Mouse (Mus musculus): ENCODE measurements around the gene Lnx1.

Gene Lnx1

DNA sequence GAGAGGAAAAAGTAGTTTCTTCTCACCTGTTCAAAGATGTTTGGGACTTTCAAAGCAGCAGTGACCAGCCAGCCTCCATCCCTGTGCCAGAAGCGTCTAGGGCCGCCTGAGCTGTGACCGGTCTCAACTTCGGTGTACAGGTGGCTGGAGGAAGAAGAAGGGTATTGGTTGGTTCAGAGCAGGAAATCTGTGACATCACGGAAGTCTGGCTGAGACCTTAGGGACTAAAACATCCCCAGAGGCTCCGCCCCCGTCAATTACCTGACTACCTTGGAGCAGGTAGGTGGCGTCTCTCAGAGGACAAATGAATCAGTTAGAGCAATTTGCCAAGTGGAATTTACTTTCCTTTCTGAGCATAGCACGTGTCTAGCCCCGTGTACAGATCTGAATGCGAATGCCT lies at the start of gene Lnx1:
Gene Lnx1, minus strand, starts transcription at position 147 of the 400 bp plus-strand sequence.
- 82% methylated on average over 11 of the region's 11 CpGs for WGBS

DNA sequence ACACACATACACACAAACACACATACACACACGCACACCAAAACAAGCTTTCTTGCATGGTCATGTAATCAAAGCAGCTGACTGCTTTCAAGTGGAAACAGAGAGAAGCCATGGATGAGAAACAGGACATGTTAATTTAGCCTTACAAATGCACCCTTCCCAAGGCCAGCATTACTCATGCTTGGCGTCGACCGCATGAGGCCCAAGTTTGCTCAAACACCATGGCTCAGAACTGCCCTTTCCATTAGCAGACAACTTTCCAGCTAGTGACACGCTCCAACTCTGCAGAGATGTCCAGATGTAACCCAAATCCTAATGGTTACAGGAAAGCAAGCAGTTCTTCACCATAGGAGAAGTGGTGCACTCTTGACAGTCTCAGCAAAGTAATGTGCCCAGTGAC lies 47.8 kb upstream of the Lnx1 start:
- 90% methylated on average over 5 of the region's 5 CpGs for WGBS

DNA sequence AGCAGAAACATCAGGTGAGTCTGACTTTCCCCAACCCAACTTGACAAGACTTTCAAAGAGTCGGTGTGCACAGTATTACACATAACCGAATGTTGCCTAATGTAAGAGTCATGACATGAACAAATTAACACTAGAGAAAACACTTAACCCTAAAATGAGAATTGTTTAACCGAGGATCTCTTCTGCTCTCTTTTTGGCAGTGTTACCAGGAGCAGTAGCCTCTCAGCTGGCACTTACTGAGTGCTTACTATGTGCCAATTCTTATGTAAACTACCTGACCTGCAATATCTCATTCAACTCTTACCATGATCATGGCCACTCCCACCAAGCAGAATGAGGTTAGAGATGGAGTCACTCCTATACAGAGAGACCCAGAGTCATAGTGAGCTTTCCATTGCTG lies 44.8 kb upstream of the Lnx1 start:
- 89% methylated on average over 3 of the region's 3 CpGs for WGBS

DNA sequence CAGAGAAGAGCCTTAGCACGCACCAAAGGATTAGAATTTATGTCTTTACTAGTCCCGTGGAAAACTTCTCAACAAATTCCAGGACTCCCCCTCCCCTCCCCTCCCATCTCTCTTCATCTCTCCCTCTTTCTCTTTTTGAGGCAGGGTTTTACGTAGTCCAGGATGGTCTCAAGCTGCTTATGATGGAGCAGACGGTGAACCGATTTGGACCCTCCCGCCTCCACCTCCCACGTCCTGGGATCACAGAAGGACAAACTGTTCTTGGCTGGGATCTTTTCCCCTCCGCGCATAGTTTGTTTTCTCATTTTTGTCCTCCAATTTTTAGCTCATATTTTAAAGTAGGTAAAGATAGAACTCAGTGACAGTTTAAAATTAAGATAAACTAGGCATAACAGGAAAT lies 38.2 kb upstream of the Lnx1 start:
- WGBS: 67% methylated on average over 9 of the region's 9 CpGs

DNA sequence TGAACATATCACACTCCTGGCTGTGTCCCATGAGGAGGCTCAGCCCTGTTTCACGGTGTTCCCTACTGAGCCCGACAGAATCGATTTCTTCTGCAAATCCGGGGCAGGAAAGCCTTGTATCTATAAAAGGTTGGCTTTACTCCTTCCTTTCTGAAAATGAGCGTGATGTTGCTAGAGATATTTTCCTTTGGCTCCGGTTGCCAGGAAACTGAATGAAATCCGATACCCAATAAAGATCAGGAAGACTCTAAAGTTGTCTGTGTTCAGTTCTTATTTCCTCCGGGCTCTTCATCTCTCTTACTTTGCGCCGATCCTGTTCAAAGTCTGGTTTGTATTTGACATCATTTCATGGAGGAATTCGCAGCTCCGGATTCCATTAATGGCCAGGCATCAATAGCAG lies 36.7 kb upstream of the Lnx1 start:
- WGBS: 43% methylated on average over 12 of the region's 12 CpGs

DNA sequence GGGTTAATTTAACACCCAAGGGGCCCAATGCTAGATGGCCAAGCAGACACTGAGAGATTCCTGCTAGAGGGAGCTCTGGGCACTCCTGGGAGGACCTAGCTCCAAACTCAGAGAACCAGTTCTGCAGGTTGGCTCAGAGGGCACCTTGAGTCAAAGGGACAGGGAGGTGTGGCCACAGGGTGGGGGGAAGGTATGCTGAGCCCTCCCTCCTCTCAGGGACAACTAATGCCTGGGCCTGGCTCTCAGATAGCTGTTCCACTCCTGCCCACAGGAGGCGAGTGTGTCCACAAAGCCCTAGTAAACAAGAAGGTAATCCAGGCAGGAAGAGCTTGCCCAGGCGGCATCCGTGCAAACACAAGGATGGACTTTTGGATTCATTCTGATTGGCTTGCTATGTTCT lies 35.6 kb upstream of the Lnx1 start:
- 84% methylated on average over 3 of the region's 3 CpGs for WGBS

DNA sequence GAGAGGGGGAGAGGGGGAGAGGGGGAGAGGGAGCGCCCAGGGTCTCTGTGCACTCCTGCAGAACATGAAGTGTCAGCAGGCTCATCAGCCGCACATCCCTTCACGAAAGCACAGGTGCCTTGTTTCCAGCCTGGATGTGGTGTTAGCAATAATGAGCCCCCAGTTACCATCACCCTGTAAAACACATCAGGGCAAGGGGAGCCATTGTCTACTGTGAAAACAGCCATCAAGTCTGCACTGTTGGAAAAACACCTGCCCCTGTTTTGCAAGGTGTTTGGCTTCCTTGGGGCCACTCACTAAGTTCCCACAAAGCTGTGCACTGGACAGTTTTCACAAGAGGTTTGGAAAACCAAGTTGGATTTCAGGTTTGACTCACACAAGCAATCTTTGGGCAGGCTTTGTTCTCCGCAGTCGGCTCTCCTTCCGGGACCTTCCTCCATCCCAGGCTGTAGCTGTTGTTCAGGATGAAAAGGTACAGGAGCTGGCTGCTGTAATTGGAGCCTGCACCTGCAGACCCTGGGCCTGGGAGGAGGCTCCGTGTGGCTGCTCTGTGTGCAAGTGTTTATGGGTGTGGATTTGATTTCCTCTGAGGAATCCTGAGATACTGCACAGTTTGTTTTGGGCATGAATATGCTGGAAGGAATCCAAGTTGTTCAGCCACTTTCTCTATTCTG lies 31.3 kb upstream of the Lnx1 start:
- WGBS: 69% methylated on average over 7 of the region's 7 CpGs

DNA sequence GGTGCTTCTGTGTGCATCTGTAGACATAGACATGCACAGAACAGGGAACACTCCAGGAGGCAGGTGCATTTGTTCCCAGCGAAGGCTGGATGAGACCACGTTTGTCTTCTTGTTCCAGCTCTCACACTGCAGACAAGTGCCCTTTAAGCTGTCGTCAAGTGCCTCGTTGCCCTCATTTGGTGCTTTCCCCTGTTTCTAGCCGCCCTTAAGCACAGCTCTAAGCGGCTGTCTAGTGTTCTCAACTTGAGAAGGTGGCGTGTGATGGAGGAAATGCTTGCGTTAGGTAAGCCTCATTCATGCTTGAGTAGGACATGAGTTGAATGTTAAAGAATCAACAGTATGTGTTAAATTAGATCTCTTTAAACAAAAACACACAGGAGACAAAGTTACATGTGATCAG lies 29.9 kb upstream of the Lnx1 start:
- 78% methylated on average over 8 of the region's 8 CpGs for WGBS

DNA sequence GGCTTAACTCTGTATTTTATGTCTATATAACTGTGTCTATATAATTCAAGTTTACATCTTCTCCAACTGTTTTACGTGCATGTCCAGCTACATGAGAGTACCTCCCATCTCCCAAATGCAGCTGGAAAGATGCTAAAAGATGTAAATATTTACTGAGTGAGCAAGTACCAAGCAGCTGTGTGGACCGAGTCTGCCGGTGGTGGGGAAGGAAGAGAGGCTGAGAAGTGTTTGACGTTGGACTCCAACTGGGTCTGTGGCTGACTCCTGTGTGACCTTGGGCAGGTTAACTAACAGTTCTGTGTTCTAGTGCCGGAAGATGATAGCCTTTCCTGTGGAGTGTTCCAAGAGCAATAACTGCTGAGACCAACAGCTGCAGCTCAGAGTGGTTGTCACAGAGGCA lies 27.9 kb upstream of the Lnx1 start:
- 78% methylated on average over 5 of the region's 5 CpGs for WGBS

DNA sequence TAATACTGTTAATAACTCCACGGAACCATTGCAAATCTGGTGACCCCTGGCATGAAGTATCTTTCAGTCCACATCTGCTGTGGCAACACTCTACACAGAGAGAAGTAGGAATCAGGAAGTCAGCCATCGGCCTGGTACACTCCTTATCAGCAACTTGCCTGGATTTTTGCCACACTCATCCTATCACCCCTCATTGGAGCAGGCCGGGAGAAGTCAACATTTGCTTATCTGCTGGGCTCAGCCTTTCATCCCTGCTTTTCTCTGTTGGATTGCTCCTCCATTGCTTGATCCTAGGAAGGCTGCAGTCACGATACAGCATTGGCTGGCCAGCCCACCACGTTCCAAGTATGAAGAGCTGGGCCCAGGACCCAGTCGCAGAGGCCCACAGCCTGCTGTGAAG lies 26.9 kb upstream of the Lnx1 start:
- WGBS: 92% methylated on average over 6 of the region's 6 CpGs

DNA sequence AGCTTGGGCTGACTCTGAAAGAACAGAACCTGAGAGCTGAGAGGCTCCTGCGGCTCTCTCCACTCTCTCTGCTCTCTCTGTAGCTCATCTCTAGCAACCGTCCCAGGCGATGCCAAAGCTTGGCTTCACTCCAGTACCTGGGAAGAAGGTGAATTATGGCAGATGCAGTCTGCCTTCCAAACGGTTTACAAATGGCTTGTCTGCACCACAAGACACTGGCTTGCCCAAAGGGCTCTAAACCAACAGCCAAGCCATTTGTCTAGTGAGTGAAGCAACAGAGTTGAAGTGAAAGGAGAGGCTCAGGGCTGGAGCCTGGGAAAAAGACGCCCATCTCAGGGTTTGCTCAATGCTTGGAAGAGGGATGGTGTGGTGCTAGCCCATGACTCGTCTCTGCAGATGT lies 25.5 kb upstream of the Lnx1 start:
- WGBS: 82% methylated on average over 6 of the region's 6 CpGs

DNA sequence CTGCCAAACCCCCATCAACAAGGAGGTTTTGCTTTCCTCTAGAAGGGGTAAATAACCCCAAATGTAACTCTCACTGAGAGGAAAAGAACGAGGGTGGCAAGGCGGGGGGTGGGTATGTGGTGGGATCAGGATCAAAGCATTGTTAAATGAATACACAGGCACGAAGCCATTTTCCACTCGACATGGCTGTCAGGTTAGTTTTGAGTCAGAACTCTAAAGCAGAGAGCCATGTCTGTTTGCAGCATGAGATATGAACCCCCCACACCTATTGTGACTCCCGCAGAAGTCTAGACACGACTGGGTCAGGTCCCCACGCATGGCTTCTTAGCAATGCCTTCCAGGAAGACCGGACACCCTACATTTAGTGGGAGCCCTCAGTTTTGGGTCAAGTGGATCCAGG lies 24.6 kb upstream of the Lnx1 start:
- WGBS: 81% methylated on average over 8 of the region's 8 CpGs

DNA sequence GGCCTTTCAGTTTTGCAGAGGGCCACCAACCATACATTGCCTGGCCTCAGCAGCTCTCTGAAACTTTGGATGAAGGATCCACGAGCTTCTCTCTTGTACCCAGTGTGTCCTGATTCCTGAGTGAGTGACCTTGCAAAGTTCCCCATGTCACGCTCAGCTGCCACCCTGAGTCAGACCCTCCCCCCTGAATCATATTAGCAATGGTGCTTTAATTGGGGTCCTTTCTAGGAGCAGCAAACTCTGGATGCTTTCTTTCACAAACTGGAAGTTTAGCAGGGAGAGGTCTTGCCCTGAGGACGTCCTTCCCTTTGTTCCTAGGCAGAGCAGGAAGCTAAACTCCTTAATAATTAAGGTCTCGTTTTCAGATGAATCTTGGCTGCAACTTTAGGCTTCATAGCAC lies 22.8 kb upstream of the Lnx1 start:
- WGBS: 76% methylated on average over 4 of the region's 4 CpGs

DNA sequence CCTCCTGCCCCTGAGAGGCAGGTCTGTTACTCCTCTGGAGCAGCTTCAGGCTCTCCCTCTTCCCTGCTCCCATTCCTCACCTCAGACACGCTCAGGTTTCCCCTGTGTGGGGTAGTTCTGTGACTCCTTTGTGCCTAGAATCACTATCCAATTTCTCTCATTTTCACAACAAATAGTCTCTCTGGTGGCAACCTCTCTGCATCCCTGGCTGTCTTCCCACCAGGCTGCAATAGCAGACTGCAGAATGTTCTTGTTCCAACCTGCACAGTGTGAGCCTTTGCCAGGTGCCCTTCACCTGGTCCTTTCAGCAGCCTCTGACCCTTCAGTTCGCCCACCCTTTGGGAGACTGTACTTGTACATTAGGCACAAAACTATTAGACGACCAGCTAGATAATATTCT lies 19.1 kb upstream of the Lnx1 start:
- 73% methylated on average over 3 of the region's 3 CpGs for WGBS

DNA sequence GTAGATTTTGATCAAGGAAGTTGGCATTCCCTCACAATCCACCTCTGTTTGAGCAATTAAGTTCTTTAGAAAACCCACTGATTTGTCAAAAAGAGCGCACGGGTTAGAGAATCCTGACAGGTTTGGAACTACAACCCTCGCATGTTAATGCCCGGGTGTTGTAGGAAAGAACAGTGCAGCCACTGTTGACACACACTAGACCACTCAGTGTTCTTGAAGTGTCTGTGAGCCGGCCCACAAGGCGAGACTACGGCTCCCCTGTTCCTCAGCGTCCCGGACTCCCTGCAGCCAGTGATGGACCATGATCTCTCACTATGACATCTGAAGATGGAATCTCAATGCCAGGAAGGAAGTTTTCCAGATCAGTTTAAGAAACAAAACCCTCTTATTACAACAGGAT lies 17.9 kb upstream of the Lnx1 start:
- WGBS: 43% methylated on average over 9 of the region's 9 CpGs

DNA sequence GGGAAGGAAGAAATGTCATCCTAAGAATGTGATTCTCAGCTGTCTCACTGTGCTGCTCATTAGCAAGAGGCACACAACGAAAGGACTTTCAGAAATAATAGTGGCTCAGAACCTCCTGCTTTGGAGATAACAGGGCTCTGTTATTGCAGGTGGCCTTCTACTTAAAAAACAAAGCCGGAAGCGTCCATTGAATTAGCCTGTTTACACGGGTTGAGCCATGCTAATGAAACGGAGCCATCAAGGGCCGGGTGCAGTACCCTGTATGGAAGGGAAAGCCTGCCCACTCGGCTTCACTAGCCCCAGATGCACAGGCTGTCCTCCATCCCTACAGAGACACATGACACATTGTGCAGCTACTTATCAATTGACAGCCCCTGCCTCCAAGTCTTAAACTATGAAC lies 13.5 kb upstream of the Lnx1 start:
- WGBS: 44% methylated on average over 7 of the region's 7 CpGs

DNA sequence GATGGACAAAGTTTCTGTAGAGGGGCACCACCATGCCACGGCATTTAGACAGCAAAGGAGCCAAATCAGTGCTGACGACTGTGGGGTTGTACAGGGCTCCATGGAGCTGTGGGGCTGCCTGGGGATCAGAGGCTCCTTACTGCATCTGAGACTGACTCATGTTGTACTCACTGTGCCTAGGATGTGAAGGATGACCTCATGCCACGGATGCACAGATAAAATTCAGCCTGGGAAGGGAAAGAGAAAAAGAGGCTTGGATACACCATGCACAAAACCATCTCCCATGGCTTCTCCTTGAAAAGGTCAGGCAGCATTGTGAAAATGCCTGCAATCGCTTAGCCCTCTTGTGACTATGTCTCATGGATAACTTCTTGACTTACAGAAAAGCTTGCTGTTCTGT lies 10.1 kb upstream of the Lnx1 start:
- 82% methylated on average over 4 of the region's 4 CpGs for WGBS

DNA sequence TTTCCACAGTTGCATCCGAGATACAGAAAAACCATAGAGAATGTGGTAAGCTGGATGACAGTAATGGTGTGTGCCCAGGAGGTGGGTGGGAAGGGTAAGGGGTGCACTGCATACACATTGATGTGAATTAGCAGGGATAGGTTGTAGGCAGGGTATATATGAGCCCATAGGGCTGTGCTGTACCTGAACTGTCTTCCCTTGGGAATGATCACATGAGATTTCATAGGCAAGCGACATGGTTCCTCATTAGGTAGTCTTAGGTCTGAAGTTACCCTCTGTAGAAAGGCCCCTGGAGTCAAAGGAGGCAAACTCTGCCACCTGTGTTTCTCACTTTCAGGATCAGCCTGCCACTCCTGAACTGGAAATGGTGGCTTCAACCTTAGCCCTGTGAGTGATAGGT lies 9.3 kb upstream of the Lnx1 start:
- WGBS: 90% methylated on average over 2 of the region's 2 CpGs

DNA sequence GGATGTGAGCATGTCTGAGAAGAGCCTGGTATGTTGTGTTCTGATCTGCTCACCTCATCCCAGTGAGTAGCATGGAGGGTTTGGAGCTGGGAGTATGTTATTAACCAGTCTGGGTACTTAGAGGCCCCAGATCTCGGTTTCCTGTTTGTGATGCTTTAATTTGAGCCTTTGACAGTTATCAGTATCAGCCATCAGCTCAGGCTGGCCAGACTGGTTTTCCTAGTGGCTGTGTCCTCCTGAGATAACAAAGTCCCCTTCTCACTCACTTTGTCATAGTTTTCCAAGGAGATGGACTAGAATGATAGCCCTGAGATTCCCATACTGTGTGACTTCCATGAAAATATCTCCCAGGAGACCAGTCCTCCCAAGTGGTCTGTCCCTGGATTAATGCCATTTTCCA lies 8.3 kb upstream of the Lnx1 start:
- WGBS: 85% methylated on average over 1 of the region's 1 CpGs

DNA sequence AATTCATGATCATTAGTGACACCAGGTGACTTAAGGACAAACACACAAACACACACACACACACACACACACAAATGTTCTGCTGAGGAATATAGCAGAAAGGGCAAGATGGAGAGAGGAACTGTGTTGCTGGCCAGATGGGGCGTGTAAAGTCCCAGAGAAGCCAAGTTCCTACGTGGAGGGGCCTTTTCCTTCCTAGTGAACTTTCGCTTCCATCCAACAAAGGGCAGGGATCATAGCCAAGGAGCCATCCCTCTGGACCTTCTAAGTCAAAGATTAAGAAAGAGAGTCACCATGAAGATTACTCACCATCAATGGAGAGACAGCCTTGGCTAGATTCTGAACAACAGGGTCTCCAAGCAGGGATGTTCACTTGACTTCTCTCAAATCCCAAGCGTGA lies 7.5 kb upstream of the Lnx1 start:
- WGBS: 92% methylated on average over 4 of the region's 4 CpGs

DNA sequence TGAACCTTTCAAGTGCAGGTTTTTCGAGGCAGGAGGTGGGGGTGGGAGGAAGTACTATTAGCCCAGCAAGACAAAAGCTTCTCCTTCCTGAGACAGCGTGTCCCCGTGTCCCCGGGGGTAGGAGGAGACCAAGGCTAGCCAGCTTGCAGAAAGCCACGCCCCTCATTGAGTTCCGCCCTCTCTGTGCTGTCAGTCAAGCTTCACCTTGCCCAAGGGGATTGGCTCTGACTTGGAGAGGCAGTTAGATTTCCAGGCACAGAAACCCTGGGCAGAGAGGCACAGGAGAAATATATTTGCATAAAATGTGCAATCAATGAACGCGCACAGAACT lies 1.7 kb upstream of the Lnx1 start:
- WGBS: 12% methylated on average over 8 of the region's 8 CpGs

DNA sequence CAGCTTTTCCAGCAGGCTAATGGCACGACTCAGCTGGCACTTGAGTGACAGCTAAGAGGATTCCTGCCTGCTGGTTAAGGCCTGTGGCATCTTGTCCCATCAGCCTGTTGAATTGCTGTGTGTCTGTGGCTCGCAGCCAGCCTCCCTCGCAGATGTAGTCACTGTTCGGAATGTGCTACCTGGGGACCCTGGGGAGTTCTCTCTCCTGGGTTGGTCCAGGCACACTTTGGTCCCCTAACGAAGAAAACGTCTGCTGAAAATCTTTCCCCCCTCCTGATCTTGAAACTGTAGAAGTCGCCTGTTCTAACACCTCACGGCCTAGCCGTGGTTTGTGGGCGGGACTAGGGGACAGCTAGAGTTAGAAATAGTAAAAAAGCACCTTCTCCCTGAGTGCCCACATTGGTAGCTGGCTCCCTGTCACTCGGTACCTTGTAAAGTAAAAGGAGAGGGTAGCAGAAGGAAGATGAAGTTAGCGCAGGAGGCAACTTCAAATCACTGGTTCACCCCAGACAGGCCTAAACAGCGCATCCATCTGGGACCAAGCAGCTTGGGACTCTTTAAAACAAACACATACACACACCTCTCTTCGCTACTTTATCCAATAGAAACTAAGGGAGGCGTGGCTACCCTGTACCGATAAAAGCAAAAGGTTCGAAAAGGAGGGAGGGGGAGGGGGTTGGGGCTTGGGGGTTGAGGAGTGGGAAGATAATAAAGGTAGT lies 1.2 kb upstream of the Lnx1 start:
- WGBS: 42% methylated on average over 17 of the region's 17 CpGs

DNA sequence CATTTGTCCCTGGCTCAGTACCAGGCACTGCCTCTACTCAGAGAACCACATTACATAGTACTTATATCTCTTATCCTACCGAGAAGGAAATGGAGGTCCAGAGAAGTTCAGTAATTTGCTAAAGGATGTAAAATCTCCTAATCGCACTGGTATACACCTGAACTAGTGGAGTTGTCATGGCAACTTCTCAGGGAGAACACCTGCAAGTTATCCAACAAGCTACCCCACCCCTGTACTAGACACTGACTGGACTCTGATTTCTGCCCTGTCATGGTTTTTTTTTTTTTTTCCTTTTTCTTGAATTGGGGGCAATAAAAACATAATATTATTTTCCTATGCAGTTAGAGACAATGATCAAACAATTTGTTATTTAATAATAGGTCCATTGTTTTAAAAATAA lies 1.8 kb downstream of the Lnx1 start:
- 70% methylated on average over 2 of the region's 2 CpGs for WGBS

DNA sequence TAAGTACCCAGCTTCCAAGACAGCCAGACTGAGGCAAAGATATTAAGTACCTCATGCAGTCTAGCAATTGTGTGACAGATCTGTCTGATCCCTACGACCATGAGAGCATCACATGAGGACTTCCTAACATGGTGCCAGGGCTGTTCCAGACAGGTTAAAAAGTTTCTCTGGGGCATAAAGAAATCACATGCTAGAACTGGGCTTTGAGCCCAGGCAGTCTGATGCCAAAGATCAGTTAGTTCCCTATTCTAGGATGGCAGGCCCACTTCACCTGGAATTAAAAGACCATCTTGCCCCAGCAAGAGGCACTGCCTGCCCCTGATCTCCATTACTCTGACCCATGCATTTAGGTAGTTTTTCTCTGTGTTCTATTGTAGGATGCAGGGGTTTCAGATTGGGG lies 3.0 kb downstream of the Lnx1 start:
- WGBS: 95% methylated on average over 1 of the region's 1 CpGs
